Mouse (Mus musculus): ENCODE measurements around the gene 2310030G06Rik. TPM values are rescaled to one million over a fixed set of nuclear protein-coding genes. Genes with fewer than 3 reads are reported as not detected.

Gene 2310030G06Rik
- polyA plus RNA-seq, 1 experiment = 23.7 TPM

GRCm38 (mm10) chr9:50761520-50762243, 15.3 kb upstream of the 2310030G06Rik start:
- no peak for TF ChIP-seq EP300 (IDR thresholded peaks at IDR 0.05; ENCODE audit: insufficient read depth, low read depth, low read length)
- TF ChIP-seq POLR2A (IDR thresholded peaks at IDR 0.05; ENCODE audit: insufficient read depth, low read length) = no peak
- TF ChIP-seq CTCF (IDR thresholded peaks at IDR 0.05; ENCODE audit: low read depth, low read length) = no peak
- no peak overlapping the region for H3K9ac ChIP-seq (ENCODE audit: low read depth, poor library complexity, severe bottlenecking)
- H3K9me3 ChIP-seq (replicated peaks; ENCODE audit: control insufficient read depth, insufficient read depth, low read length, poor library complexity, severe bottlenecking) = no peaks in the 10 kb centered on the region
- no peaks in the 10 kb centered on the region for H3K36me3 ChIP-seq (ENCODE audit: control insufficient read depth, insufficient read depth, low read length, poor library complexity, severe bottlenecking)
- H3K4me3 ChIP-seq (ENCODE audit: low read depth, low read length) = no peak overlapping the region
- H3K27ac ChIP-seq (ENCODE audit: insufficient read depth, low read length) = no peak overlapping the region
- H3K27me3 ChIP-seq (ENCODE audit: control insufficient read depth, insufficient read depth, low read length, poor library complexity, severe bottlenecking) = no peaks in the 10 kb centered on the region
- H3K4me1 ChIP-seq (ENCODE audit: control insufficient read depth, insufficient read depth, low read length) = no peaks in the 10 kb centered on the region

DNA sequence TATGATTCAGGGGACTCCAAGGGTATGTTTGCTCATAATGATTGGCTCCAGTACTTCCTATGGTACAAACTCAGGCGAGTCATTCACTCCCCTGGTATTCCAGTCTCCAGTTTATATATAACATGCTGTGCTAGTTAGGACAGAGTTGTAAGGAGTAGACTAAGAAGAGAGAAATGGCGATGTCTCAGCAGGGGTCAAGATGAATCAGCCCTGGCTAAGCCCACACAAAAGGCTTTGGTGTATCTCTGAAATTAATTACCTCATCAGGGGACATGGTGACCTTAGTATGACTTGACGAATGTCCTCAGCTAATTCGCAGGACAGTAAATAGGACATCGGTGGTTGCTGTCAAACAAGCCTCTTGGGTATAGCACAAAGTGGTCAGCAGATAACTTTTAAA, 10.4 kb upstream of the 2310030G06Rik start:
- H3K27ac ChIP-seq (ENCODE audit: insufficient read depth, low read length) = no peak overlapping the region
- H3K4me1 ChIP-seq (ENCODE audit: control insufficient read depth, insufficient read depth, low read length) = peaks cover 2% of the 10 kb centered on the region
- TF ChIP-seq EP300 (IDR thresholded peaks at IDR 0.05; ENCODE audit: insufficient read depth, low read depth, low read length) (no peak), POLR2A (IDR thresholded peaks at IDR 0.05; ENCODE audit: insufficient read depth, low read length) (no peak), CTCF (IDR thresholded peaks at IDR 0.05; ENCODE audit: low read depth, low read length) (no peak)
- H3K27me3 ChIP-seq (ENCODE audit: control insufficient read depth, insufficient read depth, low read length, poor library complexity, severe bottlenecking) = no peaks in the 10 kb centered on the region
- H3K36me3 ChIP-seq (ENCODE audit: control insufficient read depth, insufficient read depth, low read length, poor library complexity, severe bottlenecking) = no peaks in the 10 kb centered on the region
- H3K4me3 ChIP-seq (ENCODE audit: low read depth, low read length) = no peak overlapping the region
- no peak overlapping the region for H3K9ac ChIP-seq (ENCODE audit: low read depth, poor library complexity, severe bottlenecking)
- H3K9me3 ChIP-seq (replicated peaks; ENCODE audit: control insufficient read depth, insufficient read depth, low read length, poor library complexity, severe bottlenecking) = no peaks in the 10 kb centered on the region

GRCm38 (mm10) chr9:50753947-50754346, 7.6 kb upstream of the 2310030G06Rik start:
- TF ChIP-seq POLR2A (IDR thresholded peaks at IDR 0.05; ENCODE audit: insufficient read depth, low read length) = no peak
- no peak for TF ChIP-seq CTCF (IDR thresholded peaks at IDR 0.05; ENCODE audit: low read depth, low read length)
- TF ChIP-seq EP300 (IDR thresholded peaks at IDR 0.05; ENCODE audit: insufficient read depth, low read depth, low read length) = no peak
- Histone ChIP-seq H3K36me3 (ENCODE audit: control insufficient read depth, insufficient read depth, low read length, poor library complexity, severe bottlenecking) (no peaks in the 10 kb centered on the region), H3K4me1 (ENCODE audit: control insufficient read depth, insufficient read depth, low read length) (peaks cover 2% of the 10 kb centered on the region), H3K9me3 (replicated peaks; ENCODE audit: control insufficient read depth, insufficient read depth, low read length, poor library complexity, severe bottlenecking) (no peaks in the 10 kb centered on the region), H3K27ac (ENCODE audit: insufficient read depth, low read length) (no peak overlapping the region), H3K9ac (ENCODE audit: low read depth, poor library complexity, severe bottlenecking) (no peak overlapping the region), H3K27me3 (ENCODE audit: control insufficient read depth, insufficient read depth, low read length, poor library complexity, severe bottlenecking) (no peaks in the 10 kb centered on the region), H3K4me3 (ENCODE audit: low read depth, low read length) (no peak overlapping the region)

DNA sequence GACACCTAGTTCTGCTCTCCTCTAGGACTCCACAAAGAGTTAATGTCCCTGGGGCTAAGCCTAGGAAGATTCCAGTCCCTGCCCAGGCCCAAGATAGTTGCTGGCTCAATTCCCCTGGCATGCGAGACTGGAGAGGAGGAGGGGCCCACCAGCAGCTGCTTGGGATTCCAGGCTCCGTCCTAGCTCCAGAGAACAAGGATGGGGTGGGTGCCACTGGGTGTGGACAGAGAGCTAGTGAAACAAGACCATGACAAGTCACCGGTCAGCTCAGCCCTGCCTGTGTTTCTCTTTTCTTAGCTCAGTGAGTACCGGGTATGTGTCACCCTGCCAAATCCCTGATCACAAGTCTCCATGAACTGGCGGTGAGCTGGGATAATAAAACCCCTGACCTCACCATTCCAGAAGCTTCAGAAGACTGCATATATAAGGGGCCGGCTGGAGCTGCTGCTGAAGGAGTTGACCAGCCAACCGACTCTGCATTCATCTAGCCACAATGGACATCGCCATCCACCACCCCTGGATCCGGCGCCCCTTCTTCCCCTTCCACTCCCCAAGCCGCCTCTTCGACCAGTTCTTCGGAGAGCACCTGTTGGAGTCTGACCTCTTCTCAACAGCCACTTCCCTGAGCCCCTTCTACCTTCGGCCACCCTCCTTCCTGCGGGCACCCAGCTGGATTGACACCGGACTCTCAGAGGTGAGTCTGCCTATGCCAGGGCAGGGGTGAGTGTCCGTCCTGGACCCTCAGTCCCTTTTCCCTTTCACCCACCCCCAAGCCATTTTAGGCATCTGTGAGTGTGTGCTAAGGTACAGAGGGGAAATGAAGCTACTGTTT, 6.7 kb upstream of the 2310030G06Rik start:
- Histone ChIP-seq H3K4me1 (ENCODE audit: control insufficient read depth, insufficient read depth, low read length) (peaks cover 2% of the 10 kb centered on the region), H3K27me3 (ENCODE audit: control insufficient read depth, insufficient read depth, low read length, poor library complexity, severe bottlenecking) (no peaks in the 10 kb centered on the region), H3K27ac (ENCODE audit: insufficient read depth, low read length) (no peak overlapping the region), H3K36me3 (ENCODE audit: control insufficient read depth, insufficient read depth, low read length, poor library complexity, severe bottlenecking) (no peaks in the 10 kb centered on the region), H3K9me3 (replicated peaks; ENCODE audit: control insufficient read depth, insufficient read depth, low read length, poor library complexity, severe bottlenecking) (no peaks in the 10 kb centered on the region), H3K4me3 (ENCODE audit: low read depth, low read length) (no peak overlapping the region), H3K9ac (ENCODE audit: low read depth, poor library complexity, severe bottlenecking) (no peak overlapping the region)
- TF ChIP-seq POLR2A (IDR thresholded peaks at IDR 0.05; ENCODE audit: insufficient read depth, low read length) (no peak), EP300 (IDR thresholded peaks at IDR 0.05; ENCODE audit: insufficient read depth, low read depth, low read length) (no peak), CTCF (IDR thresholded peaks at IDR 0.05; ENCODE audit: low read depth, low read length) (no peak)

DNA sequence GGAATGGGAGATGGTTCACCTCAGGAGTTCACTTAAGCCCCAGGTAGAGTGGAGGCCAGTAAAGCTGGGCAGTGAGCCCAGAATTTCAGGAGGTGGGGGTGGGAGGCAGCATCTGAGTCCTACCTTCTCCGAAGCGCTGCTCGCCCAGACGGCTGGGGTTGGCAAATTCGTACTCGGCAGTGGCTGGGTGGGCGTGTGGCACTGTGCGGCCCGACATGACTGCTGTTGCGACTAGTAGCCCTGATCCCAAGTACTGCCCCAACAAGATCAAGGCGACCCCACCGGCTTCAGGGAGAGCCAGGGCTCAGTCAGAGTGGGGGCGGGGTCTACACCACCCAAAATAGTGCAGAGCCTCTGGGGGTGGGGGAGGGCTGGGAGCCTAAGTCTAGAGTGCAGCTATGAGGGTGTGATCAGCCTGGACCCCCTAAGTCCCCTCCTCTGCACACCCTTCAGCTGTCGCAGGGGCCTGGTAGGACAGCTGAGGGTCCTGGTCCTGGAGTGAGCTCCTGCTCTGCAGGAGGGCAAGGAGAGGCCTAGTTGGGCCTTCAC, 5.8 kb upstream of the 2310030G06Rik start, which contains the start of gene Hspb2:
Hspb2 (minus strand) TSS at position 301 of the 549 bp plus-strand sequence.
- Histone ChIP-seq H3K27ac (ENCODE audit: insufficient read depth, low read length) (no peak within 1 kb of the TSS), H3K27me3 (ENCODE audit: control insufficient read depth, insufficient read depth, low read length, poor library complexity, severe bottlenecking) (no peaks in the 10 kb centered on the region), H3K4me1 (ENCODE audit: control insufficient read depth, insufficient read depth, low read length) (peaks cover 2% of the 10 kb centered on the region), H3K9ac (ENCODE audit: low read depth, poor library complexity, severe bottlenecking) (peak within 1 kb of the TSS; percentile 1; the same call in 1 of the 2 replicates), H3K36me3 (ENCODE audit: control insufficient read depth, insufficient read depth, low read length, poor library complexity, severe bottlenecking) (no peaks in the 10 kb centered on the region), H3K9me3 (replicated peaks; ENCODE audit: control insufficient read depth, insufficient read depth, low read length, poor library complexity, severe bottlenecking) (no peaks in the 10 kb centered on the region), H3K4me3 (ENCODE audit: low read depth, low read length) (peak within 1 kb of the TSS; percentile 26)
- no peak for TF ChIP-seq POLR2A (IDR thresholded peaks at IDR 0.05; ENCODE audit: insufficient read depth, low read length)
- no peak for TF ChIP-seq EP300 (IDR thresholded peaks at IDR 0.05; ENCODE audit: insufficient read depth, low read depth, low read length)
- no peak for TF ChIP-seq CTCF (IDR thresholded peaks at IDR 0.05; ENCODE audit: low read depth, low read length)

Data from ES-Bruce4 (cell line).